In the genomic region with DNA sequence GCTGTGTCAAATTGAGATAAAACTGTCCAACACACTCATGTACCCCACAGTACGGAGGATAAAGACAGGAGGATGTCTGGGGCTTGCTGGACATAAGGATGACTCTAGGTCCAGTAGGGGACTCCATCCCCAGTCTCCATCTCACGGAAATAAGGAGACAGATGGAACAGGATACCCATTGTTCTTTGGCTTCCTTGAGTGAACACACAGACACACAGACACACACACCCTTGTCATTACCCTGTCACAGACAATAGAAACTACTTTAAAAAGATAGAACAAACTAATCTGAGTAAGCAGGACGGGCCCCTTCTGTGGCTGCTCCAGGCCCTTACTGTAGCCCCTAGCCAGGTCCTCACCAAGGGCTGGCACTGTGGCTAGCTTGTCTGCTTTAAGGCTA, we compare ENCODE assay signal across 12 mouse cellular contexts. TPM values are rescaled to one million over a fixed set of nuclear protein-coding genes. Genes with fewer than 3 reads are reported as not detected.
DNase-seq lines count a peak whose midpoint lies in the region; ATAC-seq lines count a peak whose summit lies in the region.
"Had no signal": no experiment of that assay in that cellular context is flagged by ENCODE, and none has a peak within 500 bp of the region (broad histone marks: within the 10 kb centered on the region; RNA-seq: fewer than 3 reads in every experiment).

No protein-coding gene starts in this region.

- H3K9me3 ChIP-seq in hindbrain, embryonic 10.5 days, result no peaks in the 10 kb centered on the region
- no peaks in the 10 kb centered on the region for H3K9me3 ChIP-seq in hindbrain, embryonic 13.5 days
- H3K9me3 ChIP-seq: embryonic facial prominence, embryonic 12.5 days; heart, embryonic 10.5 days; midbrain, embryonic 15.5 days had no signal

- no peak overlapping the region for H3K4me2 ChIP-seq in hindbrain, embryonic 13.5 days
- H3K4me2 ChIP-seq: embryonic facial prominence, embryonic 12.5 days; midbrain, embryonic 15.5 days had no signal

- WGBS in hindbrain, embryonic 10.5 days, result 85% methylated on average over 3 of the region's 3 CpGs
- 81% methylated on average over 3 of the region's 3 CpGs for WGBS in hindbrain, embryonic 13.5 days

- H3K27ac ChIP-seq in hindbrain, embryonic 10.5 days, result no peak overlapping the region
- no peak overlapping the region for H3K27ac ChIP-seq in hindbrain, embryonic 13.5 days
- H3K27ac ChIP-seq: embryonic facial prominence, embryonic 12.5 days; heart, embryonic 10.5 days; macrophage; midbrain, embryonic 15.5 days had no signal

- DNase-seq in hindbrain, embryonic 10.5 days (ENCODE audit: low spot score), result peak; percentile 1
- peak; percentile 0 to 5 for DNase-seq in layer of hippocampus, postnatal 25 days (ENCODE audit: extremely low spot score in 1 of 2, low spot score in 1 of 2)
- no peak for DNase-seq in layer of hippocampus, adult 11-12 months (ENCODE audit: low spot score)
- DNase-seq in right cerebral cortex, postnatal 25 days, result peak; percentile 1
- DNase-seq in right cerebral cortex, adult 18-20 months, result no peak
- no peak for DNase-seq in retina, postnatal 1 day

- peaks cover 96% of the 10 kb centered on the region for H3K36me3 ChIP-seq in hindbrain, embryonic 10.5 days
- peaks cover 95% of the 10 kb centered on the region for H3K36me3 ChIP-seq in hindbrain, embryonic 13.5 days

- H3K4me1 ChIP-seq in hindbrain, embryonic 10.5 days (replicated peaks), result no peaks in the 10 kb centered on the region
- no peaks in the 10 kb centered on the region for H3K4me1 ChIP-seq in hindbrain, embryonic 13.5 days (replicated peaks)
- H3K4me1 ChIP-seq: embryonic facial prominence, embryonic 12.5 days; heart, embryonic 10.5 days; midbrain, embryonic 15.5 days had no signal

- no peak overlapping the region for H3K9ac ChIP-seq in hindbrain, embryonic 13.5 days
- H3K9ac ChIP-seq: embryonic facial prominence, embryonic 12.5 days; midbrain, embryonic 15.5 days had no signal

- no peak for ATAC-seq in hindbrain, embryonic 13.5 days (ENCODE audit: low FRiP score)
- ATAC-seq: midbrain, embryonic 15.5 days had no signal

- H3K27me3 ChIP-seq in hindbrain, embryonic 10.5 days (ENCODE audit: insufficient read depth, poor library complexity, severe bottlenecking), result no peaks in the 10 kb centered on the region
- H3K27me3 ChIP-seq in hindbrain, embryonic 13.5 days, result no peaks in the 10 kb centered on the region
- H3K27me3 ChIP-seq: embryonic facial prominence, embryonic 12.5 days; midbrain, embryonic 15.5 days had no signal

- no peak overlapping the region for H3K4me3 ChIP-seq in hindbrain, embryonic 10.5 days
- no peak overlapping the region for H3K4me3 ChIP-seq in hindbrain, embryonic 13.5 days
- H3K4me3 ChIP-seq: embryonic facial prominence, embryonic 12.5 days; heart, embryonic 10.5 days; midbrain, embryonic 15.5 days had no signal

RNA-seq across cellular contexts. Expression of a gene that starts 9.4 kb away (rescaled TPM):
- 1.9 and 2.5 TPM in 2 replicates for polyA plus RNA-seq in hindbrain, embryonic 10.5 days (2016; fragmentation: Nextera tagmentation; extraction: Ambion mirVana)
- polyA plus RNA-seq in hindbrain, embryonic 13.5 days (2015; fragmentation: Nextera tagmentation; extraction: Ambion mirVana), result 0.40 and 0.56 TPM in 2 replicates
- under 1 TPM; 0.15 to 0.28 TPM for total RNA-seq in layer of hippocampus, postnatal 25 days (2021)
- total RNA-seq: liver, adult 2 months had no signal
- polyA plus RNA-seq: macrophage had no signal

RNA-seq across cellular contexts. Expression of a gene that starts 29.2 kb away (rescaled TPM):
- 154 and 175 TPM in 2 replicates for polyA plus RNA-seq in hindbrain, embryonic 10.5 days (2016; fragmentation: Nextera tagmentation; extraction: Ambion mirVana)
- 171 and 175 TPM in 2 replicates for polyA plus RNA-seq in hindbrain, embryonic 13.5 days (2015; fragmentation: Nextera tagmentation; extraction: Ambion mirVana)
- total RNA-seq in layer of hippocampus, postnatal 25 days (2021), result 100 to 1,000 TPM; 168 to 169 TPM

Comparison
In these comparisons a context has a peak if more than half of its experiments do, and no peak if none do; other contexts are left out.
1. DNase-seq: peak in hindbrain, embryonic 10.5 days (single experiment), layer of hippocampus, postnatal 25 days (2 of 2) and right cerebral cortex, postnatal 25 days (single experiment); none in layer of hippocampus, adult 11-12 months (single experiment), right cerebral cortex, adult 18-20 months (single experiment) and retina, postnatal 1 day (single experiment).